Mouse (Mus musculus) gastrocnemius, postnatal 14 days (tissue): ENCODE results near the gene Anapc1. TPM values are rescaled to one million over a fixed set of nuclear protein-coding genes. Genes with fewer than 3 reads are reported as not detected.
"Not testable (repeated sequence)": the region's sequence is repeated elsewhere in the genome, so short reads cannot be mapped to it uniquely, and the experiment has no call there.

Experiments used
- DNase-seq: peaks from one replicate; pipeline ENCODE4 v3.0.0; 2021; ENCODE audit warnings: mixed read lengths
- intact Hi-C: fragments of 180-260 bp; cut with DNase I; formaldehyde crosslinking; loops from one replicate; pipeline ENCODE4 v1.15.1; 2025; ENCODE audit warnings: low total_unique reads
- total RNA-seq, 2 experiments: library from RNA; stranded (reverse); gene quantifications; 2 replicates each; pipeline ENCODE4 v1.2.3; 2021

Gene Anapc1
- total RNA-seq, 2 experiments from 2014 or later, result 32.2 to 32.7 TPM

- peak; percentile 89 for DNase-seq
- intact Hi-C loops, result loop anchor here (5.0 to 10.0 kb wide), 2 partner anchors 56 to 119 kb away; partner anchors contain the start of gene Tmem87b
Observed at GRCm38 (mm10) chr2:128698693-128699181, 11.5 kb upstream of the Anapc1 start, which contains the start of gene Mertk. Mertk (plus strand) TSS chr2:128698956.

GRCm38 (mm10) chr2:128698140-128698692 is 11.0 kb upstream of the Anapc1 start:
- intact Hi-C loops, result loop anchor here (5.0 to 10.0 kb wide), 2 partner anchors 57 to 119 kb away; partner anchors contain the start of gene Tmem87b

GRCm38 (mm10) chr2:128697566-128697965 is 10.4 kb upstream of the Anapc1 start:
- intact Hi-C loops, result loop anchor here (5.0 to 10.0 kb wide), 2 partner anchors 57 to 120 kb away; partner anchors contain the start of gene Tmem87b

More at GRCm38 (mm10) chr2:128698140-128698692, 11.0 kb upstream of the Anapc1 start:
- peak; percentile 91 for DNase-seq

GRCm38 (mm10) chr2:128697047-128697446 is 9.9 kb upstream of the Anapc1 start:
- no peak for DNase-seq
- intact Hi-C loops, result loop anchor here (5.0 to 10.0 kb wide), 2 partner anchors 58 to 120 kb away; partner anchors contain the start of gene Tmem87b

More at GRCm38 (mm10) chr2:128697566-128697965, 10.4 kb upstream of the Anapc1 start:
- DNase-seq, result no peak

GRCm38 (mm10) chr2:128696426-128696825 is 9.2 kb upstream of the Anapc1 start:
- intact Hi-C loops, result loop anchor here (5.0 to 10.0 kb wide), 2 partner anchors 58 to 121 kb away; partner anchors contain the start of gene Tmem87b
- no peak for DNase-seq

- no peak for DNase-seq
- intact Hi-C loops, result loop anchor here (10.0 kb wide), 1 partner anchor 60 kb away; no protein-coding TSS in a partner anchor
Observed at GRCm38 (mm10) chr2:128694548-128694947, 7.4 kb upstream of the Anapc1 start.

GRCm38 (mm10) chr2:128693828-128694227 is 6.6 kb upstream of the Anapc1 start:
- DNase-seq, result not testable (repeated sequence)
- intact Hi-C loops, result loop anchor here (10.0 kb wide), 1 partner anchor 61 kb away; no protein-coding TSS in a partner anchor

- intact Hi-C loops, result loop anchor here (10.0 kb wide), 1 partner anchor 62 kb away; no protein-coding TSS in a partner anchor
- no peak for DNase-seq
Observed at GRCm38 (mm10) chr2:128693236-128693635, 6.0 kb upstream of the Anapc1 start.

- intact Hi-C loops, result loop anchor here (10.0 kb wide), 1 partner anchor 62 kb away; no protein-coding TSS in a partner anchor
- no peak for DNase-seq
Observed at GRCm38 (mm10) chr2:128692771-128693170, 5.6 kb upstream of the Anapc1 start.

GRCm38 (mm10) chr2:128692336-128692735 is 5.1 kb upstream of the Anapc1 start:
- intact Hi-C loops, result loop anchor here (10.0 kb wide), 1 partner anchor 62 kb away; no protein-coding TSS in a partner anchor
- no peak for DNase-seq

- DNase-seq, result no peak
- intact Hi-C loops, result no loop called here
Observed at GRCm38 (mm10) chr2:128687558-128688120, 448 bp upstream of the Anapc1 start.

GRCm38 (mm10) chr2:128680661-128681060 is 6.5 kb downstream of the Anapc1 start:
- no peak for DNase-seq
- intact Hi-C loops, result no loop called here

- no peak for DNase-seq
- intact Hi-C loops, result no loop called here
Observed at GRCm38 (mm10) chr2:128620578-128620977, 66.6 kb downstream of the Anapc1 start.

- no peak for DNase-seq
- intact Hi-C loops, result no loop called here
Observed at GRCm38 (mm10) chr2:128615366-128615765, 71.8 kb downstream of the Anapc1 start.

GRCm38 (mm10) chr2:128613365-128613764 is 73.8 kb downstream of the Anapc1 start:
- intact Hi-C loops, result no loop called here
- no peak for DNase-seq

- no peak for DNase-seq
- intact Hi-C loops, result no loop called here
Observed at GRCm38 (mm10) chr2:128612275-128612674, 74.9 kb downstream of the Anapc1 start.

- DNase-seq, result no peak
- intact Hi-C loops, result no loop called here
Observed at GRCm38 (mm10) chr2:128611178-128611577, 76.0 kb downstream of the Anapc1 start.

GRCm38 (mm10) chr2:128609286-128609685 is 77.9 kb downstream of the Anapc1 start:
- DNase-seq, result no peak
- intact Hi-C loops, result no loop called here

- no peak for DNase-seq
- intact Hi-C loops, result no loop called here
Observed at GRCm38 (mm10) chr2:128601534-128601933, 85.7 kb downstream of the Anapc1 start.

- DNase-seq, result no peak
- intact Hi-C loops, result no loop called here
Observed at GRCm38 (mm10) chr2:128592301-128592700, 94.9 kb downstream of the Anapc1 start.
